In genomic region chr6:28981585-28981948, GRCm38 (mm10) we compare ENCODE assay signal across 8 mouse cellular contexts.
DNase-seq lines count a peak whose midpoint lies in the region; ATAC-seq and TF ChIP-seq lines count a peak whose summit lies in the region.

No protein-coding gene starts in this region.

- TF ChIP-seq CTCF in midbrain, postnatal 0 days (IDR thresholded peaks at IDR 0.05), result no peak

- peak overlapping the region; percentile 92 for H3K4me2 ChIP-seq in heart, embryonic 15.5 days
- peak overlapping the region; percentile 85 for H3K4me2 ChIP-seq in embryonic facial prominence, embryonic 11.5 days (ENCODE audit: low read depth, low read length)
- peak overlapping the region; percentile 97 for H3K4me2 ChIP-seq in intestine, embryonic 14.5 days (ENCODE audit: low read length)
- H3K4me2 ChIP-seq in midbrain, postnatal 0 days (ENCODE audit: low read depth, low read length, poor library complexity, severe bottlenecking), result peak overlapping the region; percentile 95

- ATAC-seq in heart, embryonic 15.5 days (replicated peaks; ENCODE audit: insufficient number of reproducible peaks, insufficient read depth, low FRiP score, low read depth), result no peak
- ATAC-seq in embryonic facial prominence, embryonic 11.5 days (replicated peaks; ENCODE audit: insufficient number of reproducible peaks, low FRiP score, low TSS enrichment, low read depth), result peak; percentile 21; the same call in 1 of the 2 replicates
- no peak; the same call in 1 of the 2 replicates for ATAC-seq in intestine, embryonic 14.5 days (replicated peaks; ENCODE audit: low FRiP score, low TSS enrichment, low read depth)
- ATAC-seq in midbrain, postnatal 0 days (ENCODE audit: low FRiP score), result peak; percentile 32

- H3K36me3 ChIP-seq in heart, embryonic 15.5 days, result no peaks in the 10 kb centered on the region
- H3K36me3 ChIP-seq in embryonic facial prominence, embryonic 11.5 days (replicated peaks; ENCODE audit: control insufficient read depth, insufficient read depth, low read depth, low read length), result no peaks in the 10 kb centered on the region
- H3K36me3 ChIP-seq in intestine, embryonic 14.5 days (ENCODE audit: control insufficient read depth, insufficient read depth, low read length), result no peaks in the 10 kb centered on the region
- H3K36me3 ChIP-seq in midbrain, postnatal 0 days (ENCODE audit: insufficient read depth, low read length), result no peaks in the 10 kb centered on the region

- 5% methylated on average over 18 of the region's 18 CpGs for WGBS in heart, embryonic 15.5 days
- WGBS in embryonic facial prominence, embryonic 11.5 days, result 6% methylated on average over 18 of the region's 18 CpGs
- 6% methylated on average over 18 of the region's 18 CpGs for WGBS in intestine, embryonic 14.5 days
- WGBS in midbrain, postnatal 0 days, result 10% methylated on average over 18 of the region's 18 CpGs

- no peaks in the 10 kb centered on the region for H3K9me3 ChIP-seq in heart, embryonic 15.5 days (replicated peaks)
- no peaks in the 10 kb centered on the region for H3K9me3 ChIP-seq in embryonic facial prominence, embryonic 11.5 days (replicated peaks; ENCODE audit: control insufficient read depth, low read length)
- H3K9me3 ChIP-seq in intestine, embryonic 14.5 days (ENCODE audit: control insufficient read depth, low read length), result no peaks in the 10 kb centered on the region
- H3K9me3 ChIP-seq in midbrain, postnatal 0 days (ENCODE audit: low read length), result no peaks in the 10 kb centered on the region

- DNase-seq in heart, postnatal 14 days, result no peak
- no peak for DNase-seq in embryonic facial prominence, embryonic 11.5 days (ENCODE audit: low spot score)
- DNase-seq in intestine, embryonic 14.5 days (ENCODE audit: low spot score), result no peak
- no peak for DNase-seq in midbrain, postnatal 0 days (ENCODE audit: low spot score)
- no peak for DNase-seq in thymus, postnatal 14 days
- DNase-seq in adrenal gland, postnatal 25 days, result no peak
- DNase-seq in adrenal gland, postnatal 36 days, result no peak

- no peak overlapping the region for H3K9ac ChIP-seq in heart, embryonic 15.5 days
- H3K9ac ChIP-seq in embryonic facial prominence, embryonic 11.5 days (replicated peaks; ENCODE audit: low read length), result no peak overlapping the region
- no peak overlapping the region for H3K9ac ChIP-seq in intestine, embryonic 14.5 days (ENCODE audit: low read length)
- H3K9ac ChIP-seq in midbrain, postnatal 0 days (replicated peaks; ENCODE audit: low read length, poor library complexity, severe bottlenecking), result peak overlapping the region; percentile 74

- H3K4me1 ChIP-seq in heart, embryonic 15.5 days (replicated peaks), result peaks cover 18% of the 10 kb centered on the region
- H3K4me1 ChIP-seq in embryonic facial prominence, embryonic 11.5 days (ENCODE audit: control insufficient read depth, insufficient read depth, low read length), result peaks cover 3% of the 10 kb centered on the region
- peaks cover 7% of the 10 kb centered on the region; the same call in 1 of the 2 replicates for H3K4me1 ChIP-seq in intestine, embryonic 14.5 days (replicated peaks; ENCODE audit: control insufficient read depth, insufficient read depth, low read length)
- H3K4me1 ChIP-seq in midbrain, postnatal 0 days (ENCODE audit: insufficient read depth, low read length), result peaks cover 9% of the 10 kb centered on the region; the same call in 1 of the 2 replicates

- no peak overlapping the region for H3K27ac ChIP-seq in heart, embryonic 15.5 days
- H3K27ac ChIP-seq in embryonic facial prominence, embryonic 11.5 days (replicated peaks; ENCODE audit: low read depth, low read length), result no peak overlapping the region
- no peak overlapping the region for H3K27ac ChIP-seq in intestine, embryonic 14.5 days (ENCODE audit: low read depth)
- no peak overlapping the region for H3K27ac ChIP-seq in midbrain, postnatal 0 days (ENCODE audit: low read depth, low read length)

- intact Hi-C loops in heart, postnatal 14 days (cut with DNase I), result no loop called here

- H3K27me3 ChIP-seq in heart, embryonic 15.5 days, result peaks cover 56% of the 10 kb centered on the region
- peaks cover 26% of the 10 kb centered on the region for H3K27me3 ChIP-seq in embryonic facial prominence, embryonic 11.5 days (ENCODE audit: control insufficient read depth, insufficient read depth, low read length)
- peaks cover 37% of the 10 kb centered on the region for H3K27me3 ChIP-seq in intestine, embryonic 14.5 days (replicated peaks; ENCODE audit: control insufficient read depth, insufficient read depth, low read length)
- no peaks in the 10 kb centered on the region; the same call in 1 of the 2 replicates for H3K27me3 ChIP-seq in midbrain, postnatal 0 days (ENCODE audit: insufficient read depth, low read length)

- H3K4me3 ChIP-seq in heart, embryonic 15.5 days, result peak overlapping the region; percentile 52
- H3K4me3 ChIP-seq in embryonic facial prominence, embryonic 11.5 days (ENCODE audit: low read depth, low read length), result peak overlapping the region; percentile 31
- peak overlapping the region; percentile 45 for H3K4me3 ChIP-seq in intestine, embryonic 14.5 days (ENCODE audit: low read depth, low read length)
- H3K4me3 ChIP-seq in midbrain, postnatal 0 days (ENCODE audit: low read depth, low read length), result peak overlapping the region; percentile 54

Comparison
In these comparisons a context has a peak if more than half of its experiments do, and no peak if none do; other contexts are left out.
1. ATAC-seq: peak in embryonic facial prominence, embryonic 11.5 days (single experiment) and midbrain, postnatal 0 days (single experiment); none in heart, embryonic 15.5 days (single experiment) and intestine, embryonic 14.5 days (single experiment).
2. Peak in every context shown above with its lines, with median percentiles within 50 percentile points of each other: H3K4me2 ChIP-seq and H3K4me3 ChIP-seq.